Mouse (Mus musculus) heart, postnatal 14 days (tissue): ENCODE measurements around the gene Ifnk. TPM values are rescaled to one million over a fixed set of nuclear protein-coding genes. Genes with fewer than 3 reads are reported as not detected.

Source experiments
- DNase-seq, 2 experiments: peaks; one replicate each; pipeline ENCODE4 v3.0.0; 2021 to 2022
- intact Hi-C: fragments of 180-260 bp; cut with DNase I; formaldehyde crosslinking; loops from one replicate; pipeline ENCODE4 v1.15.1; 2025
- total RNA-seq, 2 experiments: library from RNA; stranded (reverse); gene quantifications; 2 replicates each; pipeline ENCODE4 v1.2.3; 2021

Gene Ifnk
- total RNA-seq, 2 experiments from 2014 or later: not detected

- intact Hi-C loops: no loop called here
- no peak for DNase-seq
Measured at GRCm38 (mm10) chr4:35177926-35178645, 26.2 kb downstream of the Ifnk start.

DNA sequence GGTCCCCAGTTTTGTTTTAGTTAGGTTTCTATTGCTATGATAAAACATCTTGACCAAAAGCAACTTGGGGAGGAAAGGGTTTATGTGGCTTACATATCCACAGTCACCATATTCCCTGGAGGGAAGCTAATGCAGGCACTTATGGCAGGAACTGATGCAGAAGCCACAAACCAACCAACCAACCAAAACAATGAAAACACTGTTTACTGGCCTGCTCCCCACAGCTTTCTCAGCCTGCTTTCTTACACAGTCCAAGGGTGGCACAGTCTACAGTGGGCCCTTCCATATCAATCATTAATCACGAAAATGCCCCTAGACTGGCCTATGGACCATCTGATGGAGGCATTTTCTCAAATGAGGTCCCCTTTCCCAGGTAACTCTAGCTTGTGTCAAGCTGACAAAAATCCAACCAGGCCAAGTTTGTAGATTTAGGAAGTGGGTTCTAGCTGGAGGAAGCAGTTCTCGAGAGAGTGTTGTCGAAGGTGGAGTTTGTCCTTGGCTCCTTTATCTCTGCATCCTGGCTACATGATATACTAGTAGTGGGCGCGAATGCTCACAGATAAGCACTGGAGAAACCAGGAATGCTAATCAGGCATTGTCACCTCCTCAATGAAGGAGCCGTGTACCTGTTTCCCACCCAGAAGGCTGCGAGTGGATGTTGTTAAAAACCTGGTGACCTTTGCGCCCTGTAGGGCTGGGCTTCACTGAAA is 35.9 kb downstream of the Ifnk start:
- intact Hi-C loops: no loop called here

GRCm38 (mm10) chr4:35189794-35190193 is 37.9 kb downstream of the Ifnk start:
- DNase-seq: no peak

More for the DNA sequence above, 35.9 kb downstream of the Ifnk start:
- DNase-seq: no peak

DNA sequence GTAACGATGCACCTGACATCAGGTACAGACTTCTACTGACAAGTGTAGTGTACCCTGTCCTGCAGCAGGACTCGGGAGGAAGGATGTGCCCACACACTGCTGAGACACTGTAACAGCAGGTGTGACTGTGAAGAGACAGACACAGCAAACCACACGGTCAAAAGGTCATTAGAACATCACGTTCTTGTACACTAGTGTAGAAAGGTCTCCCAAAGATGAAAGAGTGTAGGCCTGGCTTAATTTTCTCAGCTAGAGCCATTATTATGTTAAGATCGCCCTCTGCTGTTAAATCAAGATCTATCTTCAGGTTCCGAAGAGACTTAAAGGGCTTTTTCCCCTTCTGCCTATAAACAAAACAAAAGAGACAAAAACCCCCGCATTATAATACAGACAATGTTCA is 40.9 kb downstream of the Ifnk start:
- intact Hi-C loops: loop anchor here (2.0 kb wide), 1 partner anchor 234 kb away; no protein-coding TSS in a partner anchor
- no peak for DNase-seq

More at GRCm38 (mm10) chr4:35189794-35190193, 37.9 kb downstream of the Ifnk start:
- intact Hi-C loops: no loop called here

GRCm38 (mm10) chr4:35201700-35202099 is 49.8 kb downstream of the Ifnk start:
- DNase-seq: no peak
- intact Hi-C loops: no loop called here

Other genes with a start within 250 kb of the Ifnk start
- 1 to 10 TPM; 1.1 to 1.8 TPM for gene Mob3b, start 5.4 kb downstream of the Ifnk start, total RNA-seq
- gene C9orf72, start 74.1 kb downstream of the Ifnk start, total RNA-seq: 10 to 100 TPM; 23.7 to 25.8 TPM